Mouse (Mus musculus): Measurements from ENCODE around the gene Gm3072. TPM values are rescaled to one million over a fixed set of nuclear protein-coding genes. Genes with fewer than 3 reads are reported as not detected.
"Not testable (repeated sequence)": the region's sequence is repeated elsewhere in the genome, so short reads cannot be mapped to it uniquely, and the experiment has no call there.

Gene Gm3072
- not detected in 2 replicates for total RNA-seq (2017)

GRCm38 (mm10) chr14:41624512-41624911 is at the start of gene Gm3072:
Gene Gm3072, minus strand, starts transcription at chr14:41624612.
- ATAC-seq (replicated peaks in 1 of 2; ENCODE audit: insufficient read depth in 1 of 2, low FRiP score in 2 of 2, low TSS enrichment in 1 of 2, low read depth in 1 of 2, poor library complexity in 2 of 2, severe bottlenecking in 2 of 2) = not testable (repeated sequence)

GRCm38 (mm10) chr14:41648176-41648575 is 23.8 kb upstream of the Gm3072 start:
- ATAC-seq (replicated peaks in 1 of 2; ENCODE audit: insufficient read depth in 1 of 2, low FRiP score in 2 of 2, low TSS enrichment in 1 of 2, low read depth in 1 of 2, poor library complexity in 2 of 2, severe bottlenecking in 2 of 2) = not testable (repeated sequence)

- ATAC-seq (replicated peaks in 1 of 2; ENCODE audit: insufficient read depth in 1 of 2, low FRiP score in 2 of 2, low TSS enrichment in 1 of 2, low read depth in 1 of 2, poor library complexity in 2 of 2, severe bottlenecking in 2 of 2) = not testable (repeated sequence)
Observed at GRCm38 (mm10) chr14:41646387-41646786, 22.0 kb upstream of the Gm3072 start, which contains the start of gene Gm3676. Gene Gm3676, minus strand, starts transcription at chr14:41646487.

GRCm38 (mm10) chr14:41630144-41630543 is 5.7 kb upstream of the Gm3072 start:
- ATAC-seq (replicated peaks in 1 of 2; ENCODE audit: insufficient read depth in 1 of 2, low FRiP score in 2 of 2, low TSS enrichment in 1 of 2, low read depth in 1 of 2, poor library complexity in 2 of 2, severe bottlenecking in 2 of 2) = not testable (repeated sequence)

- ATAC-seq (replicated peaks in 1 of 2; ENCODE audit: insufficient read depth in 1 of 2, low FRiP score in 2 of 2, low TSS enrichment in 1 of 2, low read depth in 1 of 2, poor library complexity in 2 of 2, severe bottlenecking in 2 of 2) = not testable (repeated sequence)
Observed at GRCm38 (mm10) chr14:41622535-41622934, 1.9 kb downstream of the Gm3072 start.

GRCm38 (mm10) chr14:41610690-41611089 is 13.7 kb downstream of the Gm3072 start:
- ATAC-seq (replicated peaks in 1 of 2; ENCODE audit: insufficient read depth in 1 of 2, low FRiP score in 2 of 2, low TSS enrichment in 1 of 2, low read depth in 1 of 2, poor library complexity in 2 of 2, severe bottlenecking in 2 of 2) = not testable (repeated sequence)

GRCm38 (mm10) chr14:41600935-41601334 is 23.5 kb downstream of the Gm3072 start:
- not testable (repeated sequence) for ATAC-seq (replicated peaks in 1 of 2; ENCODE audit: insufficient read depth in 1 of 2, low FRiP score in 2 of 2, low TSS enrichment in 1 of 2, low read depth in 1 of 2, poor library complexity in 2 of 2, severe bottlenecking in 2 of 2)

- ATAC-seq (replicated peaks in 1 of 2; ENCODE audit: insufficient read depth in 1 of 2, low FRiP score in 2 of 2, low TSS enrichment in 1 of 2, low read depth in 1 of 2, poor library complexity in 2 of 2, severe bottlenecking in 2 of 2) = not testable (repeated sequence)
Observed at GRCm38 (mm10) chr14:41586346-41586745, 38.1 kb downstream of the Gm3072 start.

- ATAC-seq (replicated peaks in 1 of 2; ENCODE audit: insufficient read depth in 1 of 2, low FRiP score in 2 of 2, low TSS enrichment in 1 of 2, low read depth in 1 of 2, poor library complexity in 2 of 2, severe bottlenecking in 2 of 2) = not testable (repeated sequence)
Observed at GRCm38 (mm10) chr14:41572911-41573310, 51.5 kb downstream of the Gm3072 start, which contains the start of gene 1700049E17Rik2. Gene 1700049E17Rik2, plus strand, starts transcription at chr14:41573211.

Other genes starting within 250 kb of the Gm3072 start
- not detected in 2 replicates for gene Gm7945, start 238.2 kb downstream of the Gm3072 start, total RNA-seq (2017)
- not detected in 2 replicates for gene Gm6482, start 216.3 kb downstream of the Gm3072 start, total RNA-seq (2017)
- not detected in 2 replicates for gene Gm7954, start 171.1 kb downstream of the Gm3072 start, total RNA-seq (2017)
- gene Gm3486, start 135.1 kb downstream of the Gm3072 start, total RNA-seq (2017) = not detected in 2 replicates
- not detected in 2 replicates for gene Gm7970, start 69.0 kb downstream of the Gm3072 start, total RNA-seq (2017)
- gene 1700049E17Rik2, start 51.4 kb downstream of the Gm3072 start, total RNA-seq (2017) = not detected in 2 replicates
- gene Gm3676, start 21.9 kb upstream of the Gm3072 start, total RNA-seq (2017) = not detected in 2 replicates
- gene Gm8068, start 77.3 kb upstream of the Gm3072 start, total RNA-seq (2017) = not detected in 2 replicates
- not detected in 2 replicates for gene Gm7929, start 126.0 kb upstream of the Gm3072 start, total RNA-seq (2017)
- not detected in 2 replicates for gene Gm47189, start 147.8 kb upstream of the Gm3072 start, total RNA-seq (2017)

All from hematopoietic stem cell, adult 5-6 weeks (primary cell).